Mouse (Mus musculus) limb, embryonic 15.5 days (tissue): ENCODE results near the gene Pepd. TPM values are rescaled to one million over a fixed set of nuclear protein-coding genes. Genes with fewer than 3 reads are reported as not detected.

Experiments
- ATAC-seq: fragments of 200-750 bp; cut with Nextera tagmentation; 2 replicates; pipeline ENCODE4 v1.8.0; 2017; ENCODE audit warnings: low read depth, moderate TSS enrichment; ENCODE audit not compliant: insufficient number of reproducible peaks, low FRiP score, low TSS enrichment
- H3K27ac ChIP-seq: fragments of 300-500 bp; sonication (generic); 2 replicates; pipeline ENCODE4 v1.5.1; 2015; ENCODE audit warnings: moderate library complexity, mild to moderate bottlenecking, inconsistent platforms
- H3K27me3 ChIP-seq: fragments of 300-500 bp; sonication (generic); 2 replicates; pipeline ENCODE4 v1.6.1; 2015; ENCODE audit warnings: inconsistent platforms
- H3K36me3 ChIP-seq: fragments of 300-500 bp; sonication (generic); 2 replicates; pipeline ENCODE4 v1.6.1; 2015; ENCODE audit warnings: inconsistent platforms
- H3K4me1 ChIP-seq: fragments of 300-500 bp; sonication (generic); 2 replicates; pipeline ENCODE4 v1.6.1; 2015; ENCODE audit warnings: inconsistent platforms
- H3K4me2 ChIP-seq: fragments of 300-500 bp; sonication (generic); 2 replicates; pipeline ENCODE4 v1.6.1; 2015; ENCODE audit warnings: mild to moderate bottlenecking, inconsistent platforms
- H3K4me3 ChIP-seq: fragments of 300-500 bp; sonication (generic); 2 replicates; pipeline ENCODE4 v1.5.1; 2015; ENCODE audit warnings: mild to moderate bottlenecking, inconsistent platforms
- H3K9ac ChIP-seq: fragments of 300-500 bp; sonication (generic); 2 replicates; pipeline ENCODE4 v1.6.1; 2015; ENCODE audit warnings: inconsistent platforms
- H3K9me3 ChIP-seq: fragments of 300-500 bp; sonication (generic); 2 replicates; pipeline ENCODE4 v1.6.1; 2016; ENCODE audit warnings: inconsistent platforms
- WGBS: fragments of 180-500 bp; shearing (Covaris S2); methylation state at CpG from one replicate; pipeline ENCODE4 v1.1.7; 2015; 5-methylcytosine and 5-hydroxymethylcytosine counted together
- polyA plus RNA-seq: library from polyadenylated mRNA; unstranded; fragments of >200 nt; fragmentation: Nextera tagmentation; extraction: Ambion mirVana; gene quantifications from 2 replicates; pipeline ENCODE4 v1.2.1, GENCODE M21; 2015

The Pepd gene
- polyA plus RNA-seq, 1 experiment from 2014 or later, result 77.8 TPM

DNA sequence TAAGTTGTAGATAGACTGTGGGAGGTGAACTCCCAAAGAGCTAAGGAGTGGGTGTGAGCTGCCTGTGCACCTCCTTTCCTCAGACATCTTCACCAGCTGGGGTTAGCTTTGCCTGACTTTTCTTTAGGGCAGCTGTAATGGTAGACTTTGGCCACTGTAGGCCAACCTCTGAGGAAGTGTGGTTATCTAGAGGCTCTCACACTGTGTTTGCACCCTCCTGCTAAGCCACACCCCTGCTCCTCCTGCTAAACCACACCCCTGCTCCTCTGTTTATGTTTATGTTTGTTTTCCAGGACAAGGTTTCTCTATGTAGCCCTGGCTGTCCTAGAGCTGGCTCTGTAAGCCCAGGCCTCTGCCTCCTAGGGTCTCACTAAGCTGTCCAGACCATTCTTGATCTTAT is 73.5 kb downstream of the Pepd start:
- ATAC-seq, result no peak
- H3K4me2 ChIP-seq, result no peak overlapping the region
- peaks cover 3% of the 10 kb centered on the region; the same call in 1 of the 2 replicates for H3K36me3 ChIP-seq
- H3K27ac ChIP-seq, result no peak overlapping the region
- H3K9me3 ChIP-seq, result no peaks in the 10 kb centered on the region
- H3K4me1 ChIP-seq, result peaks cover 22% of the 10 kb centered on the region
- H3K27me3 ChIP-seq, result no peaks in the 10 kb centered on the region
- H3K4me3 ChIP-seq, result no peak overlapping the region
- H3K9ac ChIP-seq, result no peak overlapping the region

DNA sequence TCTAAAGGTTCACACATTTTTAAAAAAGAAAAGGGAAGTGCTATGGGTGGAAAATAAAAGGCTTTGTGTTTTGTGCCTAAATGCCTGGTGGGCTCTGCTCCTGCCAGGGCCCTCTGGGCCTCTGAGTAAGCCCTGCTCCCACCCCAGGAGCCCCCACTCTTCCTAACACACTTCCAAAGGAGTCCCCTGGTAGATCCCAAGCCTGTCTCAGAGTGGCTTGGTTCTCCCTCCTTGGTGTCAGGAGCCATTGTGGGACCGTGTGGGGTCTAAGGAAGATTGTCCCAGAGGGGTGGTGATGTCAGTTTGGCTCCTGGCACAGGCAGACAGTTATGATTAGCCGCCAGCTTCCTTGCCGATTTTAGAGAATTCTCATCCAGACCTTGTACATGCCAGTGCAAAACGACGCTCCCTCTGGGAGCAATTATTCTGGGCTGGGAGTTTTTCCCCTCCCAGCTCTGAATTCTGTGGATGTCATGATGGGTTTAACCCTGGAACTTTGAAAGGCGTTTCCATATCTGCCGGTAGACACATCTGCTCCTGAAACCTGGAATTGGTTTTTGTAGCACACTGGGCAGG is 74.5 kb downstream of the Pepd start:
- Histone ChIP-seq H3K4me2 (no peak overlapping the region; the same call in 1 of the 2 replicates), H3K27me3 (no peaks in the 10 kb centered on the region), H3K36me3 (peaks cover 3% of the 10 kb centered on the region; the same call in 1 of the 2 replicates), H3K27ac (peak overlapping the region; percentile 64; the same call in 1 of the 2 replicates), H3K9ac (no peak overlapping the region), H3K4me1 (peaks cover 16% of the 10 kb centered on the region), H3K4me3 (no peak overlapping the region), H3K9me3 (no peaks in the 10 kb centered on the region)
- ATAC-seq, result 0 out of 2 replicates have a peak, but pooled peaks have one; percentile 36
- 20% methylated on average over 7 of the region's 7 CpGs for WGBS

DNA sequence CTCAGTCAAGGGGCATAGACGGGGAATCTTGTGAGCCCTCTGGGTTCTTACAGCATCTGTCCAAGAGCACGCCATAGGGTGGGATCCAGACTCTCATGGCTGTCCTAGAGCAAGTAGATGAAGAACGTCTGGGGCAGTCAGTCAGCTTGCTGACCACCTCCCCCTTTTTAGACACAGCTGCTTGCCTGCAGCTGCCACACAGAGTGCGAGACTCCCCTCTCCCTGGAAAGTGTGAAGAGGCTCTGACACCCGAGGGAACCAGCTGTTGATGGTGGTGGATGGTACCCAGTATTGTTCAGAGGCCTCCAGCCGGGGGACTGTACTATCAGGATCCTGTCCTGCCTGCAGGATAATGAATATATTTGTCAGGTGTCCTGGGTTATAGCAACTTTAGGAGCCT is 75.1 kb downstream of the Pepd start:
- Histone ChIP-seq H3K27me3 (no peaks in the 10 kb centered on the region), H3K27ac (peak overlapping the region; percentile 64; the same call in 1 of the 2 replicates), H3K4me1 (peaks cover 14% of the 10 kb centered on the region), H3K9me3 (no peaks in the 10 kb centered on the region), H3K9ac (no peak overlapping the region), H3K4me2 (no peak overlapping the region; the same call in 1 of the 2 replicates), H3K4me3 (no peak overlapping the region), H3K36me3 (peaks cover 3% of the 10 kb centered on the region; the same call in 1 of the 2 replicates)
- ATAC-seq, result peak; percentile 61; the same call in 1 of the 2 replicates
- WGBS, result 27% methylated on average over 6 of the region's 6 CpGs

DNA sequence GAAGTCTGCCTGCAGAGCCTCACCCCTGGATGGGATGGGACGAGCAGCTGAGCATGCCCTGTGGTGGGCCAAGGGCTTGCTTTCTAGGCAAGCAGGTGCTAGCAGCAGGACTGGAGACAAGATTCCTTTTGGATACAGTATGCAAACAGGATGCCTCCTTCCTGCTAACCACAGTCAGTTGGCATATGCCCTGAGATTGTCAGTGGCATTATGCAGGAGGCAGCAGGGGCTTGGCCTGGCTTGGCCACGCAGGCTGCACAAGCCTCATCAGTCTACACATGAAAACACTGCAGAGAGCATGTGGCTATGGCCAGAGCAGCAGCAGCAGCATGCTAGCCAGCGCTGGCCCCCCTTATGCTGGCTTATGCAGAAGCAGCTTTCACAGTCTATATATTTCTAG is 76.3 kb downstream of the Pepd start:
- ATAC-seq, result no peak
- Histone ChIP-seq H3K27me3 (no peaks in the 10 kb centered on the region), H3K4me1 (peaks cover 14% of the 10 kb centered on the region), H3K36me3 (peaks cover 3% of the 10 kb centered on the region; the same call in 1 of the 2 replicates), H3K4me3 (no peak overlapping the region), H3K27ac (no peak overlapping the region), H3K9ac (no peak overlapping the region), H3K4me2 (no peak overlapping the region), H3K9me3 (no peaks in the 10 kb centered on the region)
- 56% methylated on average over 3 of the region's 3 CpGs for WGBS

DNA sequence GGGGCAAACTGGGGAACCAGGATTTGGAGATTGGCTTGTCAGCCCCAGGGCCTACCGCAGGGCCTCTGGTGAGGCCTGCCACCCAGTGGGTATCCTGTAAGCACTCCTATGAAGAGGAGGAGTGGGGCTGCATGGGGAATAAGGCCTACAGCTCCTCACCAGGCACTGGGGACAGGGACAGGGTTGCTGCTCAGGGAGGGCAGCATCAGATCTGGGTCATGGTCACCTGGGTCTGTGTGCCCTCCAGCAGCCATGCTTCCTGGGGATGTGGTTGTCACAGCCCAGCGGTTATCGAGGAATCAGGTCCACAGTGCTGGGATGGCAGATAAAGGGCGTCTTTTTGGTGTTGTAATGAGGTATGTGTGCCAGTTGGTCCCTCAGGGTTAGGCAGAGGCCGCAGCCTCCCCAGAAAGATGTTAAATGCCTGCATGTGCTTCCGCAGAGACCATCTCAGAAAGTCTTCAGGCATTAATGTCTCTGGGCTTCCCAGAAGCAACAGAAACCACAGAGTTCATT is 79.6 kb downstream of the Pepd start:
- Histone ChIP-seq H3K9ac (no peak overlapping the region), H3K36me3 (peaks cover 3% of the 10 kb centered on the region; the same call in 1 of the 2 replicates), H3K27me3 (no peaks in the 10 kb centered on the region), H3K4me1 (peaks cover 8% of the 10 kb centered on the region), H3K4me3 (no peak overlapping the region), H3K27ac (no peak overlapping the region), H3K4me2 (no peak overlapping the region), H3K9me3 (no peaks in the 10 kb centered on the region)
- ATAC-seq, result no peak
- WGBS, result 74% methylated on average over 6 of the region's 6 CpGs

DNA sequence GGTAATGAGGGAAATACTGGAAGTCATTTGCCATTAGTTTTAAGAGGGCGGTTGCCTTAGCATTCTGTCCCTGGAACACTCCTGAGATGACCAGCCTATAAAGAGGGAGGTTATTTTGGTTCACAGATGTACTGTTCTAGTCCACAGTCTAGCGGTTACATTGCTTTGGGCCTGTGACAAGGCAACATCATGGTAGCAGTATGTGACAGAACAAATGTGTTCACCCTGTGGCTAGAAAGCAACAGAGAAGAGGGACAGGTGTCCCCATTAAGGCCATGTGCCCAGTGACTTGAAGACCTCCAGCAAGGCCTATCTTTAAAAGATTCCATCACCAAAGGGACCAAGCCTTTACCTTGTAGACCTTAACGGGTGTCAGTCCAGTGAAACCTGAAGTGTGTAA is 80.6 kb downstream of the Pepd start:
- no peak overlapping the region for H3K4me3 ChIP-seq
- ATAC-seq, result no peak
- WGBS, result 89% methylated on average over 3 of the region's 3 CpGs
- no peak overlapping the region for H3K4me2 ChIP-seq
- no peak overlapping the region for H3K27ac ChIP-seq
- no peak overlapping the region for H3K9ac ChIP-seq
- peaks cover 10% of the 10 kb centered on the region for H3K4me1 ChIP-seq
- peaks cover 3% of the 10 kb centered on the region; the same call in 1 of the 2 replicates for H3K36me3 ChIP-seq
- no peaks in the 10 kb centered on the region for H3K27me3 ChIP-seq
- no peaks in the 10 kb centered on the region for H3K9me3 ChIP-seq

DNA sequence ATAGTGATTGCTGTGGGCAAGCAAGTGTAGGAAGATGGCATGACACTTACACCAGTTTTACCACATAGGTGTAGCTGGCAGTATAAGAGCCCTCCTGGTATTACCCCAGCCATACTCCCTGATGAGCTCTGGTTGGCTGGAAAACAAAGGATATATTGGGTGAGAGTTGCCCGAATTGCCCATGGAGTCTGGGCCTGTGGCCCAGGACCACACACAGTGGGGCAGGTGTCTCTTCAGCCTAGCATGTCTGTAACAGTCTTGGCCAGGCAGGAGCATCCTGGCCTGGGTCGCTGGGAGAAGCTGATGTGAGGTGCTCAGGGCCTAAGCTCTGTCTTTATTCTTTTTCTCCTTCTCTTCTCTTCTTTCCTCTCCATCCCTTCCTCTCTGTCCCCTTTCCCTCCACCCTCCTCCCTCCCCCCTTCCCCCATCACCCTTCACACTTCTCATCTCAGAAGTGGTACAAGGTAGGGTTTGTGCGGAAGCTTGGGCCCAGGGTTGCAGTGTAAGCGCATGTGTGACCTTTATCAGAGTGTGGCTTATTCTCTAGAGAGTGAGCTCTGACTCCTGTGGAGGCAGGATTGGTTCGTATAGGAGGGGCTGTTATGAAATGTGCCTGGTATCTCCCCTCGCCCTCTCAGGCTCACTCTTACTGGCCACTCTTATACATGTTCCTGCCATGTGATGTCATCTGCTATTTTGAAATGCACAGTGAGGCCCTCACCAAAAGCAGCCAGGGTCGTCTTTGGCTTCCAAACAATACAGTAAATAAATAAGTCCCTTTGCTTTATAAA is 83.9 kb downstream of the Pepd start:
- no peak overlapping the region for H3K4me3 ChIP-seq
- WGBS, result 73% methylated on average over 7 of the region's 7 CpGs
- H3K27ac ChIP-seq, result no peak overlapping the region
- peaks cover 11% of the 10 kb centered on the region for H3K4me1 ChIP-seq
- no peak overlapping the region for H3K4me2 ChIP-seq
- no peak overlapping the region for H3K9ac ChIP-seq
- no peak for ATAC-seq
- H3K36me3 ChIP-seq, result no peaks in the 10 kb centered on the region
- H3K27me3 ChIP-seq, result no peaks in the 10 kb centered on the region
- no peaks in the 10 kb centered on the region for H3K9me3 ChIP-seq

DNA sequence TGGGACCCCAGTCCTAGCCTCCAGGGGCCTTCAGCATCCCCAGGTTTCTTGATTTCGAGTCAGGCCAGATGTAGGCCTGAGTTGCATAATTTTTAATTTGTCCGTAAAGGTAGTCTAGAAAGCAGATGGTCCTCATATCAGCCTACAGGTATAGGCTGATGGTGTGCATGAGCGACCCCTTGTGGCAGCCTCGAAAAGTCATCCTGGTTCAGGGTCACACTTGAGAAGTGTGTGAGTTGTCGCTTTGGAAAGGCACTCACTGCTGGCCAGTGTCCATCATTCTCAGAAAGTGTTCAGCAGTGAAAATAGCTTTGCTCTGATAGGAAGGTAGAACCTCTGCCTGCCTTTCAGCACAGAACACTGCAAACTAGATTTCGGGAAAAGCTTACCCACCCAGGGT is 88.7 kb downstream of the Pepd start:
- Histone ChIP-seq H3K4me1 (peaks cover 11% of the 10 kb centered on the region), H3K4me2 (no peak overlapping the region), H3K4me3 (no peak overlapping the region), H3K9ac (no peak overlapping the region), H3K9me3 (no peaks in the 10 kb centered on the region), H3K27me3 (no peaks in the 10 kb centered on the region), H3K36me3 (no peaks in the 10 kb centered on the region), H3K27ac (no peak overlapping the region)
- WGBS, result 33% methylated on average over 6 of the region's 6 CpGs
- ATAC-seq, result no peak

DNA sequence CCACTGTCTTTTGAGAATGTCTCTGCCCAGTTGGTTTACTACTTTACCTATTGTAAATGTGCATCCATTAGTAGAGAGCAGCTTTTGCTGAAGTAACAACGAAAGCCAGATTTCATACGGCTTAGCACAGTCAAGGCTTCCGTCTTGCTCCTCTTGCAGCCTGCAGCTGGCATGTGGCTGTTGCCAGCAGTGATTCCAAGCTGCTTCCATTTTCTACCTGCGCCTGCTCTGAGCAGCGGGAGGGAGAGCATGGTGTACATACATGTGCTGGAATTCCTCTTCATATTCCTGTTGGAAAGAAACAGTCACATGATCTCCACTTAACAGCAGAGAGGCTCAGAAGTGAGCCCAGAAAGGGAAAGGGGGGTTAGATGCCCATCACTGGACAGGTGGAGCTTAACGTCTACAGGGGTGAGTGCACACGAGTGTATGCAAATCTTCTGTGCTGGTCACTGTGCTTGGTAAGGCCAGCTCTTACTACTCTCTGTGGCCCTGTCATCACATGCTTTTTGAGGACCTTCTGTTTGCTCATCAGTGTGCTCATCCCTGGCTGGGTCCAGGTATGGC is 91.1 kb downstream of the Pepd start:
- no peak for ATAC-seq
- Histone ChIP-seq H3K27ac (no peak overlapping the region), H3K4me2 (no peak overlapping the region)

DNA sequence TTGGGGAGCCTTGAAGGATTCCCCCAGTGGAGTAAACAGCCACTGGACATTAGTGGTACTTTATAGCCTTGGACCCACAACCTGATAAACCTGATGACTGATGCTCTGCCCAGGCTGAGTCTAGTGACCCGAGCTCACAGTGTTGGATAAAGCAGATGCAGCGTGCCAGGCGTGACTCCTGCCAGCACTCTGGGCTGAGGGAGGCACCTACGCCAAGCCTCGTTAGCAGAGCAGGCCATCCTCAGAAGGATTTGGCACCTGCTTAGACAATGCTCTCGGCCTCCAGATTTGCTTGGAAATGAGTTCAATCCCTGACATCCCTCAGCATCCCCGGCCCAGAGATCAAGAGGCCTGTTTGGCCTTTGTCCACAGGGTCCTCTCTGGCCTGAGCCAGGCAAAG is 94.5 kb downstream of the Pepd start:
- Histone ChIP-seq H3K27me3 (no peaks in the 10 kb centered on the region), H3K27ac (no peak overlapping the region), H3K4me1 (no peaks in the 10 kb centered on the region), H3K4me2 (no peak overlapping the region), H3K9me3 (no peaks in the 10 kb centered on the region), H3K9ac (no peak overlapping the region), H3K4me3 (no peak overlapping the region), H3K36me3 (no peaks in the 10 kb centered on the region)
- 82% methylated on average over 7 of the region's 7 CpGs for WGBS
- no peak for ATAC-seq

More for the DNA sequence above, 91.1 kb downstream of the Pepd start:
- H3K9me3 ChIP-seq, result no peaks in the 10 kb centered on the region
- H3K27me3 ChIP-seq, result no peaks in the 10 kb centered on the region
- H3K36me3 ChIP-seq, result no peaks in the 10 kb centered on the region
- H3K4me3 ChIP-seq, result no peak overlapping the region
- WGBS, result 63% methylated on average over 7 of the region's 7 CpGs
- H3K9ac ChIP-seq, result no peak overlapping the region
- no peaks in the 10 kb centered on the region; the same call in 1 of the 2 replicates for H3K4me1 ChIP-seq

DNA sequence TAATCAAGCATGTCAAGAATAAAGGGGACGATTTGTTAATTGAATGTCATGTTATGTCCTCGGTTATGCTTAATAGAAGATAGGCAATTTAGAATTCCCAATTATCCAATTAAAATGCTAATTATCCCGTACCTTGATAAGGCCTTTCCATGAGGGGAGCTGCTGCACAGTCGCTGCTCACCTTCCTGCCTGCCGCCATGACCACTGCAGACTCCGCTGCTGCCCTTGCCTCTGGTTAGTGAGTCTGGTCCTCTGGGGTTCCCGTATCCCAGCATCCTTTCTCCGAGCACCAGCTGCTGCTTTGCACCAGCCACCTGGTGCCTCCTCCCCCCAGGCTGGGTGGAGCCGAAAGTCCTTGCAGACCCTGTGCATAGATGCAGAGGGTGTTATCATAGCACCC is 101.0 kb downstream of the Pepd start:
- H3K9me3 ChIP-seq, result no peaks in the 10 kb centered on the region
- no peaks in the 10 kb centered on the region for H3K36me3 ChIP-seq
- H3K27me3 ChIP-seq, result no peaks in the 10 kb centered on the region
- no peak for ATAC-seq
- no peak overlapping the region for H3K4me3 ChIP-seq
- WGBS, result 73% methylated on average over 9 of the region's 9 CpGs
- H3K4me1 ChIP-seq, result no peaks in the 10 kb centered on the region
- H3K27ac ChIP-seq, result no peak overlapping the region
- no peak overlapping the region for H3K9ac ChIP-seq
- no peak overlapping the region for H3K4me2 ChIP-seq

DNA sequence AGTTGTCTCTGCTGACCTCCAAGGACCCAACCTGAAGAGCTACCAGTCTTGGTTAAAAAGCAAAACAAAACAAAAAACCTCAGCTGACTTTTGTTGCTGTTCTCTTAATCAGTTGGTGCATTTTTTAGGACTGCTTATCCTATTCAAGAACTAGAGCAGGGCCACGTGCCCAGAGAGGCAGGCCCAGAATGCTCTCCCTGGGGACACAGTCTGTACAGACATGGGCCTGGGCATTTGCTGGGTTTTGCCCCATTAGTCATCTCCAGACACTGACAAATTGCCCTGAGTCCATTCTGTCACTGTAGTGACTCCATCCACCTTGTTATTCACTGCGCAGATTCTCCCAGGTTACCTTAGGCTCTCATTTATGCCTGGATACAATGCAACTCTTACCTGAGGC is 103.1 kb downstream of the Pepd start:
- H3K9me3 ChIP-seq, result no peaks in the 10 kb centered on the region
- ATAC-seq, result no peak
- 71% methylated on average over 2 of the region's 2 CpGs for WGBS

More for the DNA sequence above, 103.1 kb downstream of the Pepd start:
- Histone ChIP-seq H3K36me3 (no peaks in the 10 kb centered on the region), H3K4me3 (no peak overlapping the region), H3K27ac (no peak overlapping the region), H3K4me2 (no peak overlapping the region), H3K27me3 (no peaks in the 10 kb centered on the region), H3K9ac (no peak overlapping the region), H3K4me1 (no peaks in the 10 kb centered on the region)
